Mouse (Mus musculus): ENCODE results near the gene Kcnip4.

Kcnip4 gene

GRCm38 (mm10) chr5:48419741-48420140, 1105.0 kb downstream of the Kcnip4 start:
- no peak for DNase-seq (ENCODE audit: low spot score in 2 of 2)

DNA sequence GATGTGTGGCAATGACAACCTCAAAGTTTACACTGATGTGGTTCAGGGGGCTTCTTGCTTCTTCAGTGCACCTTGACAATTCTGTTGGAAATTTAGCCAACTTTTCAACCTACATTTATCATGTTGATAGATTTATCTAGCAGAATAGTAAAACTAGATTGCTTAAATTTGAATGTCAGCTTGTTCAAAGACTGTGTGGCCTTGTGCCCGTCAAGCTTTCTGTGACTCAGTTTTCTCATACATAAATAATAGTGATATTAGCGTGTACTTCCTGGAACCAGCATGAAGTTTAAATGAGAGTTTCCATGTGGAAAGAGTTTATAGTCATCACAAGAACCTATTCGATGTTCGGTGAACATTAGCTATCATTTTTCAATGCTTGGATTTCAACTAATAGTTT, 1112.4 kb downstream of the Kcnip4 start:
- DNase-seq (ENCODE audit: low spot score in 2 of 2), result no peak

GRCm38 (mm10) chr5:48411462-48411861, 1113.2 kb downstream of the Kcnip4 start:
- no peak for DNase-seq (ENCODE audit: low spot score in 2 of 2)

GRCm38 (mm10) chr5:48410348-48410747, 1114.4 kb downstream of the Kcnip4 start:
- no peak for DNase-seq (ENCODE audit: low spot score in 2 of 2)

- DNase-seq (ENCODE audit: low spot score in 2 of 2), result no peak
Observed at GRCm38 (mm10) chr5:48408276-48408675, 1116.4 kb downstream of the Kcnip4 start.

- no peak for DNase-seq (ENCODE audit: low spot score in 2 of 2)
Observed at GRCm38 (mm10) chr5:48402497-48402896, 1122.2 kb downstream of the Kcnip4 start.

- peak; percentile 81 to 93 for DNase-seq (ENCODE audit: low spot score in 2 of 2)
Observed at GRCm38 (mm10) chr5:48371890-48372766, 1152.6 kb downstream of the Kcnip4 start.

GRCm38 (mm10) chr5:48349309-48349708, 1175.4 kb downstream of the Kcnip4 start:
- DNase-seq (ENCODE audit: low spot score in 2 of 2), result no peak

GRCm38 (mm10) chr5:48345983-48346648, 1178.6 kb downstream of the Kcnip4 start:
- no peak for DNase-seq (ENCODE audit: low spot score in 2 of 2)

- no peak for DNase-seq (ENCODE audit: low spot score in 2 of 2)
Observed at GRCm38 (mm10) chr5:48345095-48345982, 1179.4 kb downstream of the Kcnip4 start.

- DNase-seq (ENCODE audit: low spot score in 2 of 2), result no peak
Observed at GRCm38 (mm10) chr5:48340808-48341433, 1183.8 kb downstream of the Kcnip4 start.

All from cerebellum, postnatal 4 days (tissue).